Mouse (Mus musculus): ENCODE measurements at regions not wholly inside any gene's neighbourhood (a gene's known extent, or its start where the extent isn't known, plus 50 kb on each side); places are given as distances from the start of the nearest gene placed in this dataset.
"Not testable (repeated sequence)": the region's sequence is repeated elsewhere in the genome, so short reads cannot be mapped to it uniquely, and the experiment has no call there.

- Histone ChIP-seq H3K27ac (no peak overlapping the region), H3K4me3 (no peak overlapping the region)
- no peak for DNase-seq
- no peak for TF ChIP-seq CTCF (IDR thresholded peaks at IDR 0.05)
- intact Hi-C loops (cut with DNase I), result no loop called here
These were observed 74.4 kb upstream of the Spata13 start for GRCm38 (mm10) chr14:60559376-60559775.

- DNase-seq, result no peak
- intact Hi-C loops (cut with DNase I), result loop anchor here (2.0 kb wide), 1 partner anchor 31 kb away; no protein-coding TSS in a partner anchor
These were observed 73.8 kb upstream of the Spata13 start for GRCm38 (mm10) chr14:60559826-60560529.

GRCm38 (mm10) chr14:60576281-60576680 lies 57.5 kb upstream of the Spata13 start:
- no peak overlapping the region for H3K4me3 ChIP-seq
- H3K27ac ChIP-seq, result no peak overlapping the region
- no peak for DNase-seq
- intact Hi-C loops (cut with DNase I), result no loop called here
- no peak for TF ChIP-seq CTCF (IDR thresholded peaks at IDR 0.05)

More at GRCm38 (mm10) chr14:60559826-60560529, 73.8 kb upstream of the Spata13 start:
- peak; percentile 47 for TF ChIP-seq CTCF (IDR thresholded peaks at IDR 0.05)
- Histone ChIP-seq H3K4me3 (no peak overlapping the region), H3K27ac (no peak overlapping the region)

- intact Hi-C loops (cut with DNase I); DNase-seq; H3K27ac ChIP-seq; H3K4me3 ChIP-seq: not testable (repeated sequence)
These were observed 53.7 kb upstream of the Spata13 start for GRCm38 (mm10) chr14:60580131-60580530.
